Mouse (Mus musculus) v-Abl transformed pro-B cells (cell line): Measurements from ENCODE around the gene Slc25a18.

Experiments
- in situ Hi-C, 2 experiments: fragments of 400-800 bp; cut with MboI; formaldehyde crosslinking; loops; one replicate each; pipeline ENCODE4 v1.15.1; 2025; ENCODE audit not compliant: unreplicated experiment in 2 of 2

Slc25a18 gene

DNA sequence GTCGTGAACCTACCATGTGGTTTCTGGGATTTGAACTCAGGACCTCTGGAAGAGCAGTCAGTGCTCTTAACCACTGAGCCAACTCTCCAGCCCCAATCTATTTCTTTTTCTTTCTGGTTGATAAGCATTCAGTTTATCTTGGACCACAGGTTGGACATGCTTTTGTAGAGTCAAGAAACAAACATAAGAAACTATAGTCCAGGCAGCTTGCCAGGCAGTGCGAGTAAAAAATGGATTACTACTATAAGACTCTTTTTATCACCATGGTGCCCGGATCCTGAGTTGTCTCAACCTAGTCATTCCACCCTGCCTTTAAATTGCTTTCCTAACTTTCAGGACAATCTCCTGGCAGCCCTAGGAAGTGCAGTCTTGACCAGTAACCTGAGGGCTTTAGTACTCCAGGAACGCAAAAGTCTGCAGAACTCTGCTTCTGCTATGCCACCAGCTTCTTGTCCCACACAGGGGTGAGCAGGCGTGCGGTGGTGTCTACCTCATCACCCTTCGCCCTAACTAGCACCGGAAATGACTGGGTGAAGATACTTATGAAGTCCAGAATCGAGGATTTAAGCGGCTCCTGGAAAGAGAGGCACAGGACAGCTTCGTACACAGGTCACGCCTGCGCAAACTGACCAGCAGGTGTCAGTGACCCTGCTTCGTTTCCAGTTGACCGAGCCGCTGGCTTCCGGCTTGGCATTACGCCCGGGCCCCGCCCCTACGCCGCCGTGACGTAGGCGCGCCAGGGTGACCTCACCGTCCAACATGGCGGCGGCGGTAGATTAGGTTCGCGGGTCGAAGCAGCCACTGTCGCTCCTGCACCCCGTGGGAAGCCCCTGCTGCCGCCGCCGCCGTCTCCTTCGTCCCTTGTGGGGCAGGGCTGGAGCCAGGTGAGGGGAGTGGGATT, 62.3 kb downstream of the Slc25a18 start, which contains the start of gene Bcl2l13:
Gene Bcl2l13, plus strand, starts transcription at position 739 of the 901 bp plus-strand sequence.
- in situ Hi-C loops: no loop called here

DNA sequence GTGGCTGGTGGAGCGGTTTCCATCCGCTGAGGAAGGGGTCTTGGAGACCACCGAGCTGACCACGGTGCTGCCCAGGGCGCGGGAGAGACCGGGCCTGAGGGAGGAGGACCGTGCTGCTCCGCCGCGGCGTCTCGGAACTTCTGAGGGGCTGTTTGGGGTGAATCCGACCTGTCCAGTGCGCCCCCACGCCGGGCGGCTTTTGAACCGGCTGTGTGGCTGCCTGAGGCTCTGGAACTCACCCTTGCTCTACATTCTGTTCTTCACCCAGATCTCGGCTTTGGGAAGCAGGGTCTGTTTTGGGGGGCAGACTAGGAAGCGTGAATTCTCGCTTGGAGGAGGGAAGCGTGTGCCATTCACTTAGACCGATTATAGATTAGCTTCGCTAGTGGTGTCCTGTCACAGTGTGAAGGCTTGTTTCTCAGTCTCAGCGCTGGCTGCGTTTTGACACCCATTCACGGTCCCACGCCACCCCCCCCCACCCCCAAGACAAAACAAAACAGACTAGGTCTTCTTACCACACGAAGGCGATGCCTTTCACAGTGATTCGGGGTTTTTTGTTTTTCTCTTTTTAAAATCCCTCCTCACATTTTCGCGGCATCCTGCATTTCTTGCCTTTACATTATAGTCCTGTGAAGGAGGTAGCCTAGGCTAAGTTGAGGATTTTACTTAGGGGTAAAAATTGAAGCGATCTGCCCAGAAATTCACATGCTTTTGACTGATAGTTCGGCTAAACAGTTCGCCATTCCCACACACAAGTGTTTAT, 63.2 kb downstream of the Slc25a18 start:
- in situ Hi-C loops: no loop called here

DNA sequence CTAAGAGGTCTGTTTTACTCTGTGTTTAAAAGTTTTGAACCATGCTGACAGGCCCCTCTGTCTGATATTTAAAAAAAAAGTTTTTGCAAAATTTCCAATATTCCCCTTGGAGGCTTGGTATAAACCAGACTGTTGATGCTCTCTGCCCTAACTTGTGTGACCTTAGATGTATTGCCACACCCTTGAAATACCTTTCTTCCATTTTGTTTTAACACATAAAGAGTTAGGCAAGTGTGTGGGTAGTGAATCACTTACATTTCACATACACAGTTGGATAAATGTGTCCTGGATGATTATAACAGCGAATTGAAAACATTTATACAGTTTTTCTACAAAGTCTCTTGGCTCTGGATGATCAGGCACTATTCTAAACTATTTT, 63.8 kb downstream of the Slc25a18 start:
- in situ Hi-C loops: no loop called here

DNA sequence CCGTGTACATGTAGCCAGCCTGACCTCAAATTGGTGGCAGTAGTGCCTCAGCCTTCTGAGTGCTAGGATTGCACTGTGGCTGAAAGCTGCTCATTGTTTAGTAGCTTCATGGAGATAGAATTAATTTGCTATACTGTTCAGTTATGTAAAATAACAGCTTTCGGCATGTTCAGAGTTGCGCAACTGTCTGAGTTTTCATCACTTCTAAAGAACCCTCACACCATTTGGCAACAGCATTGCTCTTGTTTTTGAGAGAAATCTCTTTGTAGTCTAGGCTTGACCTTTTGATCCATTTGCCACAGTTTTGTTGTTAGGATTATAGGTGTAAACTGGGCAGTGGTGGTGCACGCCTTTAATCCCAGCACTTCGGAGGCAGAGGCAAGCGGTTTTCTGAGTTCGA, 66.9 kb downstream of the Slc25a18 start:
- in situ Hi-C loops: no loop called here

DNA sequence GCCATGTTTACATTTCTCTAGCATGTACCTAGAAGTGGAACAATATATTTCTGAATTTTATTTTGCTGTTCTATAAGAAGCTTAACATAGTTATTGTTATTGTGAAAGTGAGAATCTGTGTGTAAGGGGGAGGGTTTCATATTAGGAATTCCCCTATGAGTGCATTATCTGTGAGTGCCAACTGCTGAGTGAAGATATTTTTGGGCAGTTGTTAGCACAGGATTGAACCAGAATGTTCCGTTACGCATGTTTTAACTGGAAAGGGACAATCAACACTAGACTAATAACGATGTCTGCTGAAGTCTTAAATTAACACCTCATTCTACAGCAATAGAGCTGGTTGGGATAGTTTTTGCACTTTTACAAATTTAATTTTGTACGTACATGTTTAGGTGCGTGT, 68.4 kb downstream of the Slc25a18 start:
- in situ Hi-C loops: no loop called here
